Mouse (Mus musculus): ENCODE measurements around the gene Eps8l3. TPM values are rescaled to one million over a fixed set of nuclear protein-coding genes. Genes with fewer than 3 reads are reported as not detected.

Gene Eps8l3
- polyA plus RNA-seq, 1 experiment from 2014 or later: not detected

GRCm38 (mm10) chr3:107920348-107920747, 43.3 kb downstream of the Eps8l3 start:
- DNase-seq (ENCODE audit: low spot score) (no peak), ATAC-seq (ENCODE audit: low read depth) (no peak)
- no peaks in the 10 kb centered on the region for H3K36me3 ChIP-seq (ENCODE audit: control insufficient read depth, insufficient read depth, low read length)
- no peaks in the 10 kb centered on the region for H3K27me3 ChIP-seq (replicated peaks; ENCODE audit: control insufficient read depth, insufficient read depth, low read length)
- 93% methylated on average over 5 of the region's 5 CpGs for WGBS
- H3K9ac ChIP-seq (ENCODE audit: low read depth, low read length): no peak overlapping the region
- H3K27ac ChIP-seq (replicated peaks; ENCODE audit: low read depth, low read length): no peak overlapping the region
- no peaks in the 10 kb centered on the region for H3K4me1 ChIP-seq (ENCODE audit: control insufficient read depth, insufficient read depth, low read length)
- no peak overlapping the region for H3K4me3 ChIP-seq (ENCODE audit: low read depth, low read length)
- no peaks in the 10 kb centered on the region for H3K9me3 ChIP-seq (ENCODE audit: control insufficient read depth, low read length)
- H3K4me2 ChIP-seq (ENCODE audit: low read depth, low read length): no peak overlapping the region

GRCm38 (mm10) chr3:107925335-107925734, 48.3 kb downstream of the Eps8l3 start:
- Histone ChIP-seq H3K4me1 (ENCODE audit: control insufficient read depth, insufficient read depth, low read length) (no peaks in the 10 kb centered on the region), H3K27me3 (replicated peaks; ENCODE audit: control insufficient read depth, insufficient read depth, low read length) (no peaks in the 10 kb centered on the region), H3K36me3 (ENCODE audit: control insufficient read depth, insufficient read depth, low read length) (no peaks in the 10 kb centered on the region), H3K27ac (replicated peaks; ENCODE audit: low read depth, low read length) (no peak overlapping the region), H3K9ac (ENCODE audit: low read depth, low read length) (no peak overlapping the region), H3K4me2 (ENCODE audit: low read depth, low read length) (no peak overlapping the region), H3K9me3 (ENCODE audit: control insufficient read depth, low read length) (no peaks in the 10 kb centered on the region), H3K4me3 (ENCODE audit: low read depth, low read length) (no peak overlapping the region)
- 88% methylated on average over 3 of the region's 3 CpGs for WGBS
- ATAC-seq (ENCODE audit: low read depth): no peak
- no peak for DNase-seq (ENCODE audit: low spot score)

DNA sequence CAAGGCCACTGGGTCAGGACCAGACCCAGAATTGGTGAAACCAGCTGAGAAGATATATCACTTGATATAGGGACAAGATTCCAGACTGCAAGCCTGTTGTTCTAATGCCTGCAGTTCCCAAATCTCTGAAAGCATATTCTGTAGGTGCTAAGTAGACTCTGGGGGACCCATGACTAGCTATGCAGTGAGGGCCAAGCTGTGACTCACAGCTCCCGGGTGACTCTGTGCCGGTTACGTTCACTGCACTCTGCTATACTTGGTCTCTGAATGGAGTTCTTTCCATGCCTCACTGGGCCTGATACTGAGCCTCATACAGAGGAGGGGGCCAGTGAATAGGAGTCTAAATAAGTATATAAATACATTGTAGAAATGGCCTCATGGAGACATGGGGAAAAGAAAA, 50.8 kb downstream of the Eps8l3 start:
- 77% methylated on average over 3 of the region's 3 CpGs for WGBS
- Histone ChIP-seq H3K9ac (ENCODE audit: low read depth, low read length) (no peak overlapping the region), H3K27me3 (replicated peaks; ENCODE audit: control insufficient read depth, insufficient read depth, low read length) (no peaks in the 10 kb centered on the region), H3K4me3 (ENCODE audit: low read depth, low read length) (no peak overlapping the region), H3K4me2 (ENCODE audit: low read depth, low read length) (no peak overlapping the region), H3K27ac (replicated peaks; ENCODE audit: low read depth, low read length) (no peak overlapping the region), H3K36me3 (ENCODE audit: control insufficient read depth, insufficient read depth, low read length) (no peaks in the 10 kb centered on the region), H3K9me3 (ENCODE audit: control insufficient read depth, low read length) (no peaks in the 10 kb centered on the region), H3K4me1 (ENCODE audit: control insufficient read depth, insufficient read depth, low read length) (no peaks in the 10 kb centered on the region)
- ATAC-seq (ENCODE audit: low read depth): no peak
- no peak for DNase-seq (ENCODE audit: low spot score)

GRCm38 (mm10) chr3:107928691-107929090, 51.7 kb downstream of the Eps8l3 start:
- WGBS: 88% methylated on average over 11 of the region's 11 CpGs
- no peaks in the 10 kb centered on the region for H3K9me3 ChIP-seq (ENCODE audit: control insufficient read depth, low read length)
- H3K36me3 ChIP-seq (ENCODE audit: control insufficient read depth, insufficient read depth, low read length): no peaks in the 10 kb centered on the region
- no peak overlapping the region for H3K27ac ChIP-seq (replicated peaks; ENCODE audit: low read depth, low read length)
- H3K9ac ChIP-seq (ENCODE audit: low read depth, low read length): no peak overlapping the region
- DNase-seq (ENCODE audit: low spot score) (no peak), ATAC-seq (ENCODE audit: low read depth) (no peak)
- H3K27me3 ChIP-seq (replicated peaks; ENCODE audit: control insufficient read depth, insufficient read depth, low read length): no peaks in the 10 kb centered on the region
- no peaks in the 10 kb centered on the region for H3K4me1 ChIP-seq (ENCODE audit: control insufficient read depth, insufficient read depth, low read length)
- H3K4me3 ChIP-seq (ENCODE audit: low read depth, low read length): no peak overlapping the region
- no peak overlapping the region for H3K4me2 ChIP-seq (ENCODE audit: low read depth, low read length)

DNA sequence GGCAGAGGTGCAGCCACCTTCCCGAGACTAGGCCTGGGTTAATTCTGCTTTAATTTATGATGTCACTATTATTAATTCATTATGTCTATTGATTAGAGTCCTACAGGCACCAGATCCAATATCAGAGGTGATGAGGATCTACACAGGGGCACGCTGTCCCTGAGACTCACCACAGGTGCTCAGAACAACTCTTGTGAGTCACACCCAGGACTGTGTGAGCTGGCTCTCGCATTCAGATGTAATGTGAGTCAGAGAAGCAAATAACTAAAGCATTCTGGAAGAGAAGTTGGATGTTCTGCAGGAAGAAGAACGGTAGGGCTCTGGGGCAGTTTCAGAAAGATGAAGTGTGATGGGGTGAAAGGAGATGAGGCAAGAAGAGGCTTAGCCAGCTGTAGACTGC, 52.2 kb downstream of the Eps8l3 start:
- DNase-seq (ENCODE audit: low spot score) (no peak), ATAC-seq (ENCODE audit: low read depth) (no peak)
- Histone ChIP-seq H3K36me3 (ENCODE audit: control insufficient read depth, insufficient read depth, low read length) (no peaks in the 10 kb centered on the region), H3K9ac (ENCODE audit: low read depth, low read length) (no peak overlapping the region), H3K4me2 (ENCODE audit: low read depth, low read length) (no peak overlapping the region), H3K27ac (replicated peaks; ENCODE audit: low read depth, low read length) (no peak overlapping the region), H3K9me3 (ENCODE audit: control insufficient read depth, low read length) (no peaks in the 10 kb centered on the region), H3K27me3 (replicated peaks; ENCODE audit: control insufficient read depth, insufficient read depth, low read length) (no peaks in the 10 kb centered on the region), H3K4me3 (ENCODE audit: low read depth, low read length) (no peak overlapping the region), H3K4me1 (ENCODE audit: control insufficient read depth, insufficient read depth, low read length) (no peaks in the 10 kb centered on the region)
- 79% methylated on average over 4 of the region's 4 CpGs for WGBS

- WGBS: 86% methylated on average over 4 of the region's 4 CpGs
Measured at GRCm38 (mm10) chr3:107929731-107930130, 52.7 kb downstream of the Eps8l3 start.

DNA sequence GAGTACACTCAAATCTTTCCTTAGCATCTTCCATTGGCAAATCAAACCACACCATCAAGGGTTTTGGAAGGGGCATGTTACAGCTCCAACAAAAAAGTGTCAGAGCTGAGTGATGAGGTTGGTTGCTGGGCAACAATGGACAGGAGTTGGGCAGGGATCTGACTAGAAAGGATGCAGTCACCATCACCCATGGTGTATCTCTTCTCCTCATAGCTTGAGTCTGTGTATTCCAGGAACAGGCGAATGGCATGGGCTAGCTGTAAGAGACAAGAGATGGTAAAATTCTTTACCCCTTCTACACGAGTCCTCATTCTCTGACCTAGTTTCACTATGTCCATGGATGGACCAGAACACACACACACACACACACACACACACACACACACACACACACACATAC, 54.1 kb downstream of the Eps8l3 start:
- no peaks in the 10 kb centered on the region for H3K9me3 ChIP-seq (ENCODE audit: control insufficient read depth, low read length)
- H3K27me3 ChIP-seq (replicated peaks; ENCODE audit: control insufficient read depth, insufficient read depth, low read length): no peaks in the 10 kb centered on the region
- WGBS: 70% methylated on average over 2 of the region's 2 CpGs
- ATAC-seq (ENCODE audit: low read depth): no peak
- peak overlapping the region; percentile 10; the same call in 1 of the 2 replicates for H3K4me3 ChIP-seq (ENCODE audit: low read depth, low read length)
- no peaks in the 10 kb centered on the region for H3K36me3 ChIP-seq (ENCODE audit: control insufficient read depth, insufficient read depth, low read length)
- peak overlapping the region; percentile 43 for H3K9ac ChIP-seq (ENCODE audit: low read depth, low read length)
- peak overlapping the region; percentile 44 for H3K4me2 ChIP-seq (ENCODE audit: low read depth, low read length)
- no peak for DNase-seq (ENCODE audit: low spot score)
- no peak overlapping the region; the same call in 1 of the 2 replicates for H3K27ac ChIP-seq (replicated peaks; ENCODE audit: low read depth, low read length)
- H3K4me1 ChIP-seq (ENCODE audit: control insufficient read depth, insufficient read depth, low read length): no peaks in the 10 kb centered on the region

More at GRCm38 (mm10) chr3:107929731-107930130, 52.7 kb downstream of the Eps8l3 start:
- Histone ChIP-seq H3K36me3 (ENCODE audit: control insufficient read depth, insufficient read depth, low read length) (no peaks in the 10 kb centered on the region), H3K4me3 (ENCODE audit: low read depth, low read length) (no peak overlapping the region), H3K27ac (replicated peaks; ENCODE audit: low read depth, low read length) (no peak overlapping the region), H3K27me3 (replicated peaks; ENCODE audit: control insufficient read depth, insufficient read depth, low read length) (no peaks in the 10 kb centered on the region), H3K4me2 (ENCODE audit: low read depth, low read length) (no peak overlapping the region), H3K4me1 (ENCODE audit: control insufficient read depth, insufficient read depth, low read length) (no peaks in the 10 kb centered on the region), H3K9ac (ENCODE audit: low read depth, low read length) (no peak overlapping the region), H3K9me3 (ENCODE audit: control insufficient read depth, low read length) (no peaks in the 10 kb centered on the region)
- DNase-seq (ENCODE audit: low spot score) (no peak), ATAC-seq (ENCODE audit: low read depth) (no peak)

DNA sequence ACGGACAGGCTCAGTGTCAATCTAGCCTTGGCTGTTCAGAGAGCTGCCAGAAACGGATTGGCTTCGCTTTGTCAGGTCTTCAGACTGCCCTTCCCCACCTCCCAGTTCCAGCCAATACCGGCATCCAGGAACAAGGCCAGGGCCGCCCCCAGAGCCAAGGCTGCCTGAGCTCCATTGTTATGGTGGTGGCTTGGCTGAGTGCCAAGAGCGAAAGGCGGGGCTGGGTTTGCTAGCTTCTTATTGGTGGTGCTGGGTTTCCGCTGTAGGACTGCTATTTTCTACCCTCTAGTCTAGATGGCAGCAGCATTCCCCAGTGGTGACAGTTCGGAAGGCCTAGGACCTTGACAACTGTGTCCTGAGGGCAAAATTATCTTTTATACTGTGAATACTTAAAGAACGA, 54.6 kb downstream of the Eps8l3 start, which contains the start of gene Gstm7:
Gstm7 (minus strand) TSS at position 148 of the 400 bp plus-strand sequence.
- Histone ChIP-seq H3K9ac (ENCODE audit: low read depth, low read length) (peak within 1 kb of the TSS; percentile 43), H3K9me3 (ENCODE audit: control insufficient read depth, low read length) (no peaks in the 10 kb centered on the region), H3K27ac (replicated peaks; ENCODE audit: low read depth, low read length) (no peak within 1 kb of the TSS; the same call in 1 of the 2 replicates), H3K4me3 (ENCODE audit: low read depth, low read length) (peak within 1 kb of the TSS; percentile 10; the same call in 1 of the 2 replicates), H3K27me3 (replicated peaks; ENCODE audit: control insufficient read depth, insufficient read depth, low read length) (no peaks in the 10 kb centered on the region), H3K4me2 (ENCODE audit: low read depth, low read length) (peak within 1 kb of the TSS; percentile 44), H3K4me1 (ENCODE audit: control insufficient read depth, insufficient read depth, low read length) (no peaks in the 10 kb centered on the region), H3K36me3 (ENCODE audit: control insufficient read depth, insufficient read depth, low read length) (no peaks in the 10 kb centered on the region)
- 5% methylated on average over 10 of the region's 10 CpGs for WGBS
- ATAC-seq (ENCODE audit: low read depth): peak; percentile 97
- DNase-seq (ENCODE audit: low spot score): peak; percentile 98

- Histone ChIP-seq H3K9ac (ENCODE audit: low read depth, low read length) (no peak overlapping the region), H3K4me2 (ENCODE audit: low read depth, low read length) (no peak overlapping the region), H3K36me3 (ENCODE audit: control insufficient read depth, insufficient read depth, low read length) (no peaks in the 10 kb centered on the region), H3K27me3 (replicated peaks; ENCODE audit: control insufficient read depth, insufficient read depth, low read length) (no peaks in the 10 kb centered on the region), H3K4me3 (ENCODE audit: low read depth, low read length) (no peak overlapping the region), H3K9me3 (ENCODE audit: control insufficient read depth, low read length) (no peaks in the 10 kb centered on the region), H3K27ac (replicated peaks; ENCODE audit: low read depth, low read length) (no peak overlapping the region), H3K4me1 (ENCODE audit: control insufficient read depth, insufficient read depth, low read length) (no peaks in the 10 kb centered on the region)
- ATAC-seq (ENCODE audit: low read depth) (peak; percentile 4; the same call in 1 of the 2 replicates), DNase-seq (ENCODE audit: low spot score) (no peak)
- WGBS: 80% methylated on average over 6 of the region's 6 CpGs
Measured at GRCm38 (mm10) chr3:107932128-107932527, 55.1 kb downstream of the Eps8l3 start.

Data from embryonic facial prominence, embryonic 14.5 days (tissue).